Mouse (Mus musculus): ENCODE results near the gene Aig1. TPM values are rescaled to one million over a fixed set of nuclear protein-coding genes. Genes with fewer than 3 reads are reported as not detected.

Aig1 gene
- total and polyA plus RNA-seq, 3 experiments = 54.5 to 71.0 (median 62.8) TPM

DNA sequence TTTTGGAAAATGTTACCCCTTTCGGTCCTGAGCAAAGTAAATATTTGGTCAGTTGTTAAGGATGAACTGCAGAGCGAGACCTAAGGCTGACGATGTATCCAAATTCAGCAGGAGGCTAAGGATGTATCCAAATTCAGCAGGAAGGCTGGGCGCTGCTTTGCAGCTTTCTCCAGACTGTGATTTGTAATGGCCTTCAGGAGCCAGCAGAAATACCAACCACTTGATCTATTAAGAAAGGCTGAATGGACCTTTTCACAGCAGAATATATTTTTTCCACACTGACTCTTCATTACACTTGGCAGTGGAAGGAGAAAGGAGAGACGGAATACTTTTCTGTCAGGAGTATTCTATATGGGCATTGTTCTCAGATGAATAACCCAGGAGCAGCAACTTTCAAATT is 115.0 kb downstream of the Aig1 start:
- H3K36me3 ChIP-seq (ENCODE audit: control insufficient read depth, insufficient read depth, low read length) = no peaks in the 10 kb centered on the region
- H3K4me1 ChIP-seq (ENCODE audit: control insufficient read depth, insufficient read depth, low read length) = no peaks in the 10 kb centered on the region
- no peak overlapping the region for H3K27ac ChIP-seq
- no peaks in the 10 kb centered on the region for H3K27me3 ChIP-seq (ENCODE audit: control insufficient read depth, insufficient read depth, low read length)
- no peak for DNase-seq
- H3K4me3 ChIP-seq = no peak overlapping the region
- 83% methylated on average over 5 of the region's 5 CpGs for WGBS
- no peak overlapping the region for H3K9ac ChIP-seq (ENCODE audit: low read depth, low read length)
- TF ChIP-seq POLR2A (IDR thresholded peaks at IDR 0.05; ENCODE audit: insufficient read depth, low read depth, low read length) (no peak), EP300 (IDR thresholded peaks at IDR 0.05; ENCODE audit: insufficient read depth, low read depth, low read length) (no peak), CTCF (IDR thresholded peaks at IDR 0.05) (no peak)
- H3K79me2 ChIP-seq (replicated peaks; ENCODE audit: control insufficient read depth, insufficient read depth, low read length) = no peaks in the 10 kb centered on the region
- intact Hi-C loops (cut with DNase I) = no loop called here

- no peak overlapping the region for H3K9ac ChIP-seq (ENCODE audit: low read depth, low read length)
- H3K36me3 ChIP-seq (ENCODE audit: control insufficient read depth, insufficient read depth, low read length) = no peaks in the 10 kb centered on the region
- intact Hi-C loops (cut with DNase I) = loop anchor here (5.0 kb wide), 1 partner anchor 463 kb away; no protein-coding TSS in a partner anchor
- no peak overlapping the region for H3K27ac ChIP-seq
- H3K4me1 ChIP-seq (ENCODE audit: control insufficient read depth, insufficient read depth, low read length) = no peaks in the 10 kb centered on the region
- H3K4me3 ChIP-seq = no peak overlapping the region
- H3K79me2 ChIP-seq (replicated peaks; ENCODE audit: control insufficient read depth, insufficient read depth, low read length) = no peaks in the 10 kb centered on the region
- TF ChIP-seq POLR2A (IDR thresholded peaks at IDR 0.05; ENCODE audit: insufficient read depth, low read depth, low read length) = no peak
- TF ChIP-seq CTCF (IDR thresholded peaks at IDR 0.05) = no peak
- TF ChIP-seq EP300 (IDR thresholded peaks at IDR 0.05; ENCODE audit: insufficient read depth, low read depth, low read length) = no peak
- DNase-seq = peak; percentile 28 to 47
- H3K27me3 ChIP-seq (ENCODE audit: control insufficient read depth, insufficient read depth, low read length) = no peaks in the 10 kb centered on the region
- 83% methylated on average over 18 of the region's 18 CpGs for WGBS
Measured at GRCm38 (mm10) chr10:13739494-13740140, 129.2 kb downstream of the Aig1 start.

DNA sequence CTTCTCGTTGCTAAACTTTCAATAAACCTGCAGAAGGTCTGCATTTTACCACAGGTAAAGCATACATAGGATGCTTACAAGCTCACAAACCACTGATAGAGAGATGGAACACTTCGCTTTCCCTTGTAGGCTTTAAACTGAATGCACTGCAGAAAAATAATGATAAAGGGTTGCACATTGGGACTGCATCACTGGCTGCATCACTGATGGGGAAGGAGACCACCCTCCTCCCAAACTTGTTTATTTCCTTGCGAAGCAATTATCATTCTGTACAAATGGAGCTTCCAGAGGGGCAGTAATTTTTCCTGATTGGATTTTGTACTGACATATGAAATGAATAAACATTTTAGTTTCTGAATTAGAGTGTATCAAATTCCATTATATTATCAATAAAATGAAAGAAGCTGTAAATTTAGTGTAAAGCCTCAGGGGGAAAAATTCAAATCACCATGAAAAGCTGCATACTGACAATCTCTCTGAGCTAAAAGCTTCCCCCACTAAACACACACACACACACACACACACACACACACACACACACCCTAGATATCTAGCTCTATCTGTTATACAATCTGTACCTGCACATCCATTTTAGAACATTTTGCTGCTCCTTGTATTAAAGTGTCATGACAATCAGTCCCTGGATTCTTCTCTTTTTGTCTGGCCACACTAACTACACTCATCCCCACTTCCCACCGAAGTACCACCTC is 138.6 kb downstream of the Aig1 start:
- Histone ChIP-seq H3K27me3 (ENCODE audit: control insufficient read depth, insufficient read depth, low read length) (no peaks in the 10 kb centered on the region), H3K27ac (no peak overlapping the region), H3K4me1 (ENCODE audit: control insufficient read depth, insufficient read depth, low read length) (peaks cover 1% of the 10 kb centered on the region; the same call in 1 of the 2 replicates), H3K36me3 (ENCODE audit: control insufficient read depth, insufficient read depth, low read length) (peaks cover 2% of the 10 kb centered on the region; the same call in 1 of the 2 replicates), H3K9ac (ENCODE audit: low read depth, low read length) (no peak overlapping the region), H3K79me2 (replicated peaks; ENCODE audit: control insufficient read depth, insufficient read depth, low read length) (no peaks in the 10 kb centered on the region), H3K4me3 (no peak overlapping the region)
- no peak for DNase-seq
- intact Hi-C loops (cut with DNase I) = no loop called here
- TF ChIP-seq CTCF (IDR thresholded peaks at IDR 0.05) (no peak), EP300 (IDR thresholded peaks at IDR 0.05; ENCODE audit: insufficient read depth, low read depth, low read length) (no peak), POLR2A (IDR thresholded peaks at IDR 0.05; ENCODE audit: insufficient read depth, low read depth, low read length) (no peak)
- WGBS = 96% methylated on average over 4 of the region's 4 CpGs

DNA sequence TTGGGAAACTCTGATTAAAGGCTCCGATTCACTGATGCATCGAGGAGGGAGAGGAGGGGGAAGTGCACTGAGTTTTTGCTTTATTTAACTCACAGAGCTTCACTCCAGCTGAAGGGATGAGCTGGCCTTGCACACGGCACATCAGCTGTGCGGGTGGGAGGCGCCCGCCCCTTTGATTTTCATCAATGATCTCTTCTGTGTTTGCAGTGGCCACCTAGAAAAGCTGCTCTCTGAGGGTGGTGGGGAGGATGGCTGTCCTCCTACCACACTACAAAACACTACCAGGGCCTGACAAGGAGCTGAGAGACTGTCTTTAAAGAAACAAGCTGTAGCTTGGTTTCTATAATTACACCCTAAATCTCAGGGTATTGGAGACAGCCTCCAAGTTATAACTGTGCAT is 141.1 kb downstream of the Aig1 start:
- H3K79me2 ChIP-seq (replicated peaks; ENCODE audit: control insufficient read depth, insufficient read depth, low read length) = no peaks in the 10 kb centered on the region
- H3K27ac ChIP-seq = no peak overlapping the region
- no peak for TF ChIP-seq CTCF (IDR thresholded peaks at IDR 0.05)
- TF ChIP-seq EP300 (IDR thresholded peaks at IDR 0.05; ENCODE audit: insufficient read depth, low read depth, low read length) = no peak
- TF ChIP-seq POLR2A (IDR thresholded peaks at IDR 0.05; ENCODE audit: insufficient read depth, low read depth, low read length) = no peak
- H3K9ac ChIP-seq (ENCODE audit: low read depth, low read length) = no peak overlapping the region
- H3K4me1 ChIP-seq (ENCODE audit: control insufficient read depth, insufficient read depth, low read length) = peaks cover 1% of the 10 kb centered on the region; the same call in 1 of the 2 replicates
- intact Hi-C loops (cut with DNase I) = no loop called here
- WGBS = 73% methylated on average over 6 of the region's 6 CpGs
- H3K36me3 ChIP-seq (ENCODE audit: control insufficient read depth, insufficient read depth, low read length) = peaks cover 3% of the 10 kb centered on the region; the same call in 1 of the 2 replicates
- H3K27me3 ChIP-seq (ENCODE audit: control insufficient read depth, insufficient read depth, low read length) = no peaks in the 10 kb centered on the region
- no peak for DNase-seq
- no peak overlapping the region for H3K4me3 ChIP-seq

DNA sequence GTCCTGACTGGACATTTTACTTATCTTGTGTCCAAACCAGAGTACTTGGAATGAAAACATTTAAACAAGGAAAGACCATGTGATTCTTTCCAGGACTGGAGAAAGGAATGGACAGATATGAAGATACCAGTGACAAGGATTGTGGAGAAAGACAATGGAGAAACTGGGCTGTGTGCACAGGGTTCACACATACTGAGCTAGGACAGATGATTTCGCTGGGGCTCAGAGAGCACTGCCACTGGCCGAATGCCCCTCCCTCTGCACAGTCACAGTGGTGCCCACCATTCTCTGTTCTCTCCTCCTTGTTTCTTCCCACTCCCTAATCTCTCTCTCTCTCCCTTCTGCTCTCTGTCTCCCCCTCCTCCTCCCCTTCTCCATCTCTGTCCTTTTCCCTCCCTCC is 142.6 kb downstream of the Aig1 start:
- DNase-seq = no peak
- TF ChIP-seq EP300 (IDR thresholded peaks at IDR 0.05; ENCODE audit: insufficient read depth, low read depth, low read length) (no peak), CTCF (IDR thresholded peaks at IDR 0.05) (no peak), POLR2A (IDR thresholded peaks at IDR 0.05; ENCODE audit: insufficient read depth, low read depth, low read length) (no peak)
- intact Hi-C loops (cut with DNase I) = no loop called here
- no peak overlapping the region for H3K4me3 ChIP-seq
- peaks cover 3% of the 10 kb centered on the region; the same call in 1 of the 2 replicates for H3K36me3 ChIP-seq (ENCODE audit: control insufficient read depth, insufficient read depth, low read length)
- no peaks in the 10 kb centered on the region for H3K79me2 ChIP-seq (replicated peaks; ENCODE audit: control insufficient read depth, insufficient read depth, low read length)
- peaks cover 1% of the 10 kb centered on the region; the same call in 1 of the 2 replicates for H3K4me1 ChIP-seq (ENCODE audit: control insufficient read depth, insufficient read depth, low read length)
- no peak overlapping the region for H3K9ac ChIP-seq (ENCODE audit: low read depth, low read length)
- WGBS = 69% methylated on average over 2 of the region's 2 CpGs
- no peak overlapping the region for H3K27ac ChIP-seq
- H3K27me3 ChIP-seq (ENCODE audit: control insufficient read depth, insufficient read depth, low read length) = no peaks in the 10 kb centered on the region

DNA sequence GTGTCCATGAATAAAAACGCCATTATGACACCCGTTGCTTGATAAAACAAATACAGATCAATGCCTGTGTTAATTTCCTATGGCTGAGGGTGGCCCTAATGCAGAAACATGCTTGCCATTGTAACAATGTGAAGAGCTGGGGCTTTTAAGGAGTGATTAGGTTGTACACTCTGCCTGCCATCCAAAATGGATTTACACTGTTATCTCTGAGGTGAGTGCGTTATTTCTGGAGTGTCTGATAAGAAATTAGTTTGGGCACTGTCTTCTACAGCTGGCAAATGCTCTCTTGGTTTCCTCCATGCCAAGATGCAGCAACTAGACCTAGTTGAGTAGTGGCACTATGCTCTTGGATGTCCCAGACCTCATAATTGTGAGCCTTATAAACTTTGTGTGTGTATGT is 143.5 kb downstream of the Aig1 start:
- Histone ChIP-seq H3K27ac (no peak overlapping the region), H3K4me3 (no peak overlapping the region), H3K4me1 (ENCODE audit: control insufficient read depth, insufficient read depth, low read length) (peaks cover 1% of the 10 kb centered on the region; the same call in 1 of the 2 replicates), H3K9ac (ENCODE audit: low read depth, low read length) (no peak overlapping the region), H3K79me2 (replicated peaks; ENCODE audit: control insufficient read depth, insufficient read depth, low read length) (no peaks in the 10 kb centered on the region), H3K36me3 (ENCODE audit: control insufficient read depth, insufficient read depth, low read length) (peaks cover 3% of the 10 kb centered on the region; the same call in 1 of the 2 replicates), H3K27me3 (ENCODE audit: control insufficient read depth, insufficient read depth, low read length) (no peaks in the 10 kb centered on the region)
- peak in 1 of 2 experiments; percentile 15 for DNase-seq
- WGBS = 75% methylated on average over 3 of the region's 3 CpGs
- intact Hi-C loops (cut with DNase I) = no loop called here
- TF ChIP-seq POLR2A (IDR thresholded peaks at IDR 0.05; ENCODE audit: insufficient read depth, low read depth, low read length) = no peak
- no peak for TF ChIP-seq CTCF (IDR thresholded peaks at IDR 0.05)
- TF ChIP-seq EP300 (IDR thresholded peaks at IDR 0.05; ENCODE audit: insufficient read depth, low read depth, low read length) = no peak
